Mouse (Mus musculus) intestine, embryonic 14.5 days (tissue): ENCODE data around the gene Mmp9. TPM values are rescaled to one million over a fixed set of nuclear protein-coding genes. Genes with fewer than 3 reads are reported as not detected.

ENCODE experiments used
- ATAC-seq: fragments of 200-750 bp; cut with Nextera tagmentation; replicated peaks from 2 replicates; pipeline ENCODE4 v1.8.0; 2017; ENCODE audit warnings: low read depth, moderate number of reproducible peaks, moderate TSS enrichment, moderate library complexity; ENCODE audit not compliant: low FRiP score, low TSS enrichment
- DNase-seq: peaks from one replicate; pipeline ENCODE4 v3.0.0-alpha.2; 2018; ENCODE audit warnings: low spot score
- H3K27ac ChIP-seq: fragments of 300-500 bp; sonication (generic); 2 replicates; pipeline ENCODE4 v1.5.1; 2014; ENCODE audit warnings: low read depth, mild to moderate bottlenecking, control low read depth
- H3K27me3 ChIP-seq: fragments of 300-500 bp; sonication (generic); replicated peaks from 2 replicates; pipeline ENCODE4 v1.6.1; 2014; ENCODE audit warnings: low read length, control low read depth; ENCODE audit not compliant: control insufficient read depth, insufficient read depth
- H3K36me3 ChIP-seq: fragments of 300-500 bp; sonication (generic); 2 replicates; pipeline ENCODE4 v1.6.1; 2014; ENCODE audit warnings: low read length, control low read depth; ENCODE audit not compliant: control insufficient read depth, insufficient read depth
- H3K4me1 ChIP-seq: fragments of 300-500 bp; sonication (generic); replicated peaks from 2 replicates; pipeline ENCODE4 v1.6.1; 2014; ENCODE audit warnings: low read length, control low read depth, mixed read lengths; ENCODE audit not compliant: control insufficient read depth, insufficient read depth
- H3K4me2 ChIP-seq: fragments of 300-500 bp; sonication (generic); 2 replicates; pipeline ENCODE4 v1.6.1; 2014; ENCODE audit warnings: low read length
- H3K4me3 ChIP-seq: fragments of 300-500 bp; sonication (generic); 2 replicates; pipeline ENCODE4 v1.5.1; 2014; ENCODE audit warnings: low read depth, low read length, control low read depth, mixed read lengths
- H3K9ac ChIP-seq: fragments of 300-500 bp; sonication (generic); 2 replicates; pipeline ENCODE4 v1.6.1; 2014; ENCODE audit warnings: mild to moderate bottlenecking, low read length
- H3K9me3 ChIP-seq: fragments of 300-500 bp; sonication (generic); 2 replicates; pipeline ENCODE4 v1.6.1; 2016; ENCODE audit warnings: low read length, control low read depth; ENCODE audit not compliant: control insufficient read depth
- WGBS: fragments of 180-500 bp; shearing (Covaris S2); extraction: QIAGEN DNeasy Blood & Tissue Kit; methylation state at CpG from one replicate; pipeline ENCODE4 v1.1.7; 2014; 5-methylcytosine and 5-hydroxymethylcytosine counted together
- polyA plus RNA-seq: library from polyadenylated mRNA; unstranded; fragments of >200 nt; fragmentation: Nextera tagmentation; extraction: Ambion mirVana; gene quantifications from 2 replicates; pipeline ENCODE4 v1.2.1, GENCODE M21; 2014

The Mmp9 gene
- polyA plus RNA-seq, 1 experiment from 2014 or later, result 2.4 TPM

- H3K9me3 ChIP-seq, result no peaks in the 10 kb centered on the region
- H3K27me3 ChIP-seq, result no peaks in the 10 kb centered on the region
- WGBS, result 49% methylated on average over 7 of the region's 7 CpGs
- DNase-seq (no peak), ATAC-seq (0 out of 2 replicates have a peak, but pooled peaks have one; percentile 9)
- H3K4me2 ChIP-seq, result no peak overlapping the region
- H3K9ac ChIP-seq, result no peak overlapping the region
- H3K27ac ChIP-seq, result no peak overlapping the region
- H3K4me3 ChIP-seq, result no peak overlapping the region
- peaks cover 13% of the 10 kb centered on the region for H3K36me3 ChIP-seq
- peaks cover 6% of the 10 kb centered on the region; the same call in 1 of the 2 replicates for H3K4me1 ChIP-seq
These were observed 18.6 kb upstream of the Mmp9 start for GRCm38 (mm10) chr2:164921984-164922383.

DNA sequence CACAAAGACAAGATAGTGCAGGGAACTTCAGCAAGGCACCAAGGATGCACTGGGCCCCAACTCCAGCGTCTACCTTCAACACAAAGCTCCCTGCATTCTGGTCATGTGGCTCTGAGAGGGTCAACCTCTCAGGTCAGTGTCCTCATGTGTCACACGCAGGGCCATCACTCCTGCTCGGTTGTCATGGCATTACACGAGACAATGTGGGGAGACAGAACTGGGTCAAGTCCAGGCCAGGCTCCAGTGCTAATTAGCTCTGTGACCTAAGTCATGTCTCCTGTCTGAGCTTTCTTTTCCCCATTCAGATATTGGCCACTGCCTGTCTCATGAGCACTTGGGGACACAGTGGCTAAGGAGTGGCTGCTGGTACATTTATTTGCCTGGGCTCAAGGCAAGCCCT, 17.3 kb upstream of the Mmp9 start:
- no peak overlapping the region for H3K4me3 ChIP-seq
- no peaks in the 10 kb centered on the region for H3K27me3 ChIP-seq
- 64% methylated on average over 4 of the region's 4 CpGs for WGBS
- H3K4me1 ChIP-seq, result peaks cover 6% of the 10 kb centered on the region; the same call in 1 of the 2 replicates
- DNase-seq (no peak), ATAC-seq (no peak)
- no peak overlapping the region for H3K27ac ChIP-seq
- H3K36me3 ChIP-seq, result peaks cover 13% of the 10 kb centered on the region
- no peak overlapping the region for H3K9ac ChIP-seq
- H3K4me2 ChIP-seq, result no peak overlapping the region
- H3K9me3 ChIP-seq, result no peaks in the 10 kb centered on the region

DNA sequence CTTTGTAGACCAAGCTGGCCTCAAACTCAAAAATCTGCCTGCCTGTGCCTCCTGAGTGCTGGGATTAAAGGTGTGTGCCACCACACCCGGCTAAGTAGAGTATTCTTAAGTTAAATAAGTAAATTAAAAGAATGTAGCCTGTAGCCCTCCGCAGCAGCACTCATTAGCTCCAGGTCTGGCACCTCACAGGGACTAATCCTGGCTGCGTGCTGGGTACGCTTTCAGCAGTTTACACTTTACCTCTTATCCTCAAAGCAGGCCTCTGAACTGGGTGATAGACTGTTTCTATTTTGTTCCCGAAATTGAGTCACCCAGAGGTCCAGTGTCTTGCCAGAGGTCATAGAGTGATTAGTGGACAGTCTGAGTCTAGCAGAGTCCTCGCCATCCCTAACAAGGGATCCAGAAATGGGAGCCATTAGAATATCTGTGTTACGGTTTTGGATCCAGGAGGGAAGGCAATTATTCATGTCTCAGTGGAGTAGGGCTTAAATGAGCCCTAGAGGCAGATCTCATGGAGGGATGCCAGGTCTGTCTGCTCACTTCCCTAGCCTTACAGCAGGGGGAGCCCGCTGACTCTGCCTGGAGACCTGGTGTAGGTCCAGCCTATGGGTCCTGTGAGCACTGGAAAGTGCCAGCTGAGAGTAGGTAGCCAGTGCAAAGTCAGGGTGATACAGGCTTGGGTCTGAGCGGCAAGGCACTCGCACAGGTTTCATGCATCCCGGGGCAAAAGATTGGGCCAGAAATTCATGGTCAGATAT, 16.3 kb upstream of the Mmp9 start:
- Histone ChIP-seq H3K4me2 (no peak overlapping the region), H3K9ac (no peak overlapping the region), H3K36me3 (peaks cover 9% of the 10 kb centered on the region), H3K27me3 (no peaks in the 10 kb centered on the region), H3K4me3 (no peak overlapping the region), H3K27ac (no peak overlapping the region), H3K4me1 (peaks cover 6% of the 10 kb centered on the region; the same call in 1 of the 2 replicates), H3K9me3 (no peaks in the 10 kb centered on the region)
- DNase-seq (peak; percentile 89), ATAC-seq (0 out of 2 replicates have a peak, but pooled peaks have one; percentile 40)
- 35% methylated on average over 11 of the region's 11 CpGs for WGBS

GRCm38 (mm10) chr2:164930706-164931581, 9.6 kb upstream of the Mmp9 start:
- DNase-seq, result no peak
- 0 out of 2 replicates have a peak, but pooled peaks have one; percentile 25 for ATAC-seq
- no peaks in the 10 kb centered on the region for H3K36me3 ChIP-seq
- H3K27me3 ChIP-seq, result peaks cover 9% of the 10 kb centered on the region; the same call in 1 of the 2 replicates
- H3K9me3 ChIP-seq, result no peaks in the 10 kb centered on the region
- H3K27ac ChIP-seq, result peak overlapping the region; percentile 52
- H3K4me2 ChIP-seq, result no peak overlapping the region
- no peak overlapping the region for H3K4me3 ChIP-seq
- WGBS, result 24% methylated on average over 11 of the region's 11 CpGs
- no peak overlapping the region for H3K9ac ChIP-seq
- H3K4me1 ChIP-seq, result no peaks in the 10 kb centered on the region; the same call in 1 of the 2 replicates

DNA sequence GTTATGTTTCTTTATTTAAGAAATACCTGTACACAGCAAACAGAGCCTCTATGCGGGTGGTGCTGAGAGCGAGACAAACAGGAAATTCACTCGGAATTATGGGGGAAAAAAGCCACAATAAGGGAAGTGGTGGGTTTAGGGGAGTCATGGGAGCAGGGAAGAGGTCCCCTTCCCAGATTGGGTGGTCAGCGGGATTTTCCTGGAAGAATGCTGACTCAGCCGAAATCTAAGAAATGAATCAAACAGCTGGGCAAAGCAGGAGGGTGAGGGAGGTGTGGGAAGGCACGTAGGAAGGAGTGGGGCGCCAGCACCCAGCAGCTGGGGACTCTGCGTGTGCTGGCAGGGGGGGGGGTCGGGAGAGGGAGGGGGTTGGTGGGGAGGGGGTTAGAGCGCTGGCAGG, 7.0 kb upstream of the Mmp9 start:
- WGBS, result 36% methylated on average over 9 of the region's 10 CpGs
- H3K27me3 ChIP-seq, result peaks cover 18% of the 10 kb centered on the region
- H3K4me3 ChIP-seq, result no peak overlapping the region
- H3K9ac ChIP-seq, result no peak overlapping the region
- no peaks in the 10 kb centered on the region for H3K36me3 ChIP-seq
- H3K4me1 ChIP-seq, result peaks cover 3% of the 10 kb centered on the region; the same call in 1 of the 2 replicates
- ATAC-seq (no peak), DNase-seq (no peak)
- no peaks in the 10 kb centered on the region for H3K9me3 ChIP-seq
- no peak overlapping the region for H3K27ac ChIP-seq
- no peak overlapping the region for H3K4me2 ChIP-seq

- Histone ChIP-seq H3K9me3 (no peaks in the 10 kb centered on the region), H3K4me1 (peaks cover 18% of the 10 kb centered on the region; the same call in 1 of the 2 replicates), H3K9ac (no peak overlapping the region), H3K27me3 (peaks cover 32% of the 10 kb centered on the region), H3K4me3 (no peak overlapping the region), H3K4me2 (no peak overlapping the region), H3K27ac (no peak overlapping the region), H3K36me3 (no peaks in the 10 kb centered on the region)
- no peak for DNase-seq
- 67% methylated on average over 4 of the region's 4 CpGs for WGBS
- ATAC-seq, result no peak
These were observed 4.6 kb upstream of the Mmp9 start for GRCm38 (mm10) chr2:164935991-164936390.

- 3% methylated on average over 39 of the region's 39 CpGs for WGBS
- no peak overlapping the region for H3K9ac ChIP-seq
- peak overlapping the region; percentile 44 for H3K4me2 ChIP-seq
- no peak overlapping the region for H3K27ac ChIP-seq
- no peaks in the 10 kb centered on the region for H3K9me3 ChIP-seq
- peaks cover 21% of the 10 kb centered on the region; the same call in 1 of the 2 replicates for H3K4me1 ChIP-seq
- no peak for ATAC-seq
- H3K4me3 ChIP-seq, result peak overlapping the region; percentile 27; the same call in 1 of the 2 replicates
- H3K27me3 ChIP-seq, result peaks cover 32% of the 10 kb centered on the region
- peak; percentile 62 for DNase-seq
- no peaks in the 10 kb centered on the region for H3K36me3 ChIP-seq
These were observed 2.2 kb upstream of the Mmp9 start for GRCm38 (mm10) chr2:164938146-164939091.

- Histone ChIP-seq H3K27ac (no peak overlapping the region), H3K4me2 (peak overlapping the region; percentile 44), H3K4me1 (peaks cover 21% of the 10 kb centered on the region; the same call in 1 of the 2 replicates), H3K36me3 (no peaks in the 10 kb centered on the region), H3K9ac (no peak overlapping the region), H3K4me3 (peak overlapping the region; percentile 27; the same call in 1 of the 2 replicates), H3K27me3 (peaks cover 32% of the 10 kb centered on the region), H3K9me3 (no peaks in the 10 kb centered on the region)
- no peak for ATAC-seq
- no peak for DNase-seq
- WGBS, result 5% methylated on average over 11 of the region's 11 CpGs
These were observed 1.5 kb upstream of the Mmp9 start for GRCm38 (mm10) chr2:164939106-164939505.
